Mouse (Mus musculus): ENCODE measurements around the gene Cyth1. TPM values are rescaled to one million over a fixed set of nuclear protein-coding genes. Genes with fewer than 3 reads are reported as not detected.

Gene Cyth1
- polyA plus RNA-seq, 1 experiment from 2014 or later, result 9.3 TPM

- ATAC-seq (replicated peaks; ENCODE audit: low FRiP score, low TSS enrichment, low read depth), result no peak
- Histone ChIP-seq H3K4me2 (ENCODE audit: low read length) (no peak overlapping the region), H3K36me3 (ENCODE audit: control insufficient read depth, insufficient read depth, low read length) (no peaks in the 10 kb centered on the region), H3K4me3 (ENCODE audit: low read depth, low read length) (no peak overlapping the region), H3K27me3 (replicated peaks; ENCODE audit: control insufficient read depth, insufficient read depth, low read length) (no peaks in the 10 kb centered on the region), H3K4me1 (replicated peaks; ENCODE audit: control insufficient read depth, insufficient read depth, low read length) (peaks cover 30% of the 10 kb centered on the region), H3K9ac (ENCODE audit: low read length) (no peak overlapping the region), H3K9me3 (ENCODE audit: control insufficient read depth, low read length) (no peaks in the 10 kb centered on the region), H3K27ac (ENCODE audit: low read depth) (no peak overlapping the region)
- WGBS, result 79% methylated on average over 6 of the region's 6 CpGs
- DNase-seq (ENCODE audit: low spot score), result no peak
Measured at GRCm38 (mm10) chr11:118234500-118234899, 13.9 kb downstream of the Cyth1 start.

GRCm38 (mm10) chr11:118233924-118234323 lies 14.5 kb downstream of the Cyth1 start:
- Histone ChIP-seq H3K36me3 (ENCODE audit: control insufficient read depth, insufficient read depth, low read length) (no peaks in the 10 kb centered on the region), H3K9ac (ENCODE audit: low read length) (no peak overlapping the region), H3K4me2 (ENCODE audit: low read length) (no peak overlapping the region), H3K27me3 (replicated peaks; ENCODE audit: control insufficient read depth, insufficient read depth, low read length) (no peaks in the 10 kb centered on the region), H3K4me3 (ENCODE audit: low read depth, low read length) (no peak overlapping the region), H3K4me1 (replicated peaks; ENCODE audit: control insufficient read depth, insufficient read depth, low read length) (peaks cover 24% of the 10 kb centered on the region), H3K27ac (ENCODE audit: low read depth) (no peak overlapping the region), H3K9me3 (ENCODE audit: control insufficient read depth, low read length) (no peaks in the 10 kb centered on the region)
- ATAC-seq (replicated peaks; ENCODE audit: low FRiP score, low TSS enrichment, low read depth) (no peak), DNase-seq (ENCODE audit: low spot score) (no peak)
- 50% methylated on average over 3 of the region's 3 CpGs for WGBS

- no peaks in the 10 kb centered on the region for H3K27me3 ChIP-seq (replicated peaks; ENCODE audit: control insufficient read depth, insufficient read depth, low read length)
- H3K27ac ChIP-seq (ENCODE audit: low read depth), result no peak overlapping the region
- DNase-seq (ENCODE audit: low spot score) (no peak), ATAC-seq (replicated peaks; ENCODE audit: low FRiP score, low TSS enrichment, low read depth) (no peak)
- no peaks in the 10 kb centered on the region for H3K36me3 ChIP-seq (ENCODE audit: control insufficient read depth, insufficient read depth, low read length)
- WGBS, result 48% methylated on average over 7 of the region's 7 CpGs
- H3K4me2 ChIP-seq (ENCODE audit: low read length), result no peak overlapping the region
- H3K4me1 ChIP-seq (replicated peaks; ENCODE audit: control insufficient read depth, insufficient read depth, low read length), result peaks cover 19% of the 10 kb centered on the region
- no peaks in the 10 kb centered on the region for H3K9me3 ChIP-seq (ENCODE audit: control insufficient read depth, low read length)
- no peak overlapping the region for H3K4me3 ChIP-seq (ENCODE audit: low read depth, low read length)
- no peak overlapping the region for H3K9ac ChIP-seq (ENCODE audit: low read length)
Measured at GRCm38 (mm10) chr11:118232314-118232831, 16.0 kb downstream of the Cyth1 start.

GRCm38 (mm10) chr11:118229941-118230340 lies 18.5 kb downstream of the Cyth1 start:
- WGBS, result 93% methylated on average over 5 of the region's 5 CpGs
- Histone ChIP-seq H3K9me3 (ENCODE audit: control insufficient read depth, low read length) (no peaks in the 10 kb centered on the region), H3K9ac (ENCODE audit: low read length) (no peak overlapping the region), H3K4me2 (ENCODE audit: low read length) (no peak overlapping the region), H3K36me3 (ENCODE audit: control insufficient read depth, insufficient read depth, low read length) (no peaks in the 10 kb centered on the region), H3K27me3 (replicated peaks; ENCODE audit: control insufficient read depth, insufficient read depth, low read length) (no peaks in the 10 kb centered on the region), H3K27ac (ENCODE audit: low read depth) (no peak overlapping the region), H3K4me3 (ENCODE audit: low read depth, low read length) (no peak overlapping the region), H3K4me1 (replicated peaks; ENCODE audit: control insufficient read depth, insufficient read depth, low read length) (0 out of 2 replicates have a peak, but pooled peaks cover 8% of the 10 kb centered on the region)
- ATAC-seq (replicated peaks; ENCODE audit: low FRiP score, low TSS enrichment, low read depth), result no peak
- no peak for DNase-seq (ENCODE audit: low spot score)

- ATAC-seq (replicated peaks; ENCODE audit: low FRiP score, low TSS enrichment, low read depth), result no peak
- Histone ChIP-seq H3K9me3 (ENCODE audit: control insufficient read depth, low read length) (no peaks in the 10 kb centered on the region), H3K4me2 (ENCODE audit: low read length) (no peak overlapping the region), H3K4me1 (replicated peaks; ENCODE audit: control insufficient read depth, insufficient read depth, low read length) (peaks cover 12% of the 10 kb centered on the region), H3K27ac (ENCODE audit: low read depth) (no peak overlapping the region), H3K9ac (ENCODE audit: low read length) (no peak overlapping the region), H3K4me3 (ENCODE audit: low read depth, low read length) (no peak overlapping the region), H3K27me3 (replicated peaks; ENCODE audit: control insufficient read depth, insufficient read depth, low read length) (no peaks in the 10 kb centered on the region), H3K36me3 (ENCODE audit: control insufficient read depth, insufficient read depth, low read length) (no peaks in the 10 kb centered on the region)
- no peak for DNase-seq (ENCODE audit: low spot score)
- WGBS, result 57% methylated on average over 7 of the region's 7 CpGs
Measured at GRCm38 (mm10) chr11:118227650-118228049, 20.7 kb downstream of the Cyth1 start.

GRCm38 (mm10) chr11:118226850-118227249 lies 21.5 kb downstream of the Cyth1 start:
- no peak for ATAC-seq (replicated peaks; ENCODE audit: low FRiP score, low TSS enrichment, low read depth)
- 65% methylated on average over 7 of the region's 7 CpGs for WGBS

GRCm38 (mm10) chr11:118225862-118226261 lies 22.5 kb downstream of the Cyth1 start:
- no peaks in the 10 kb centered on the region for H3K9me3 ChIP-seq (ENCODE audit: control insufficient read depth, low read length)
- H3K4me3 ChIP-seq (ENCODE audit: low read depth, low read length), result no peak overlapping the region
- H3K36me3 ChIP-seq (ENCODE audit: control insufficient read depth, insufficient read depth, low read length), result no peaks in the 10 kb centered on the region
- no peak overlapping the region for H3K27ac ChIP-seq (ENCODE audit: low read depth)
- no peak for ATAC-seq (replicated peaks; ENCODE audit: low FRiP score, low TSS enrichment, low read depth)
- no peak for DNase-seq (ENCODE audit: low spot score)
- no peak overlapping the region for H3K9ac ChIP-seq (ENCODE audit: low read length)
- H3K4me2 ChIP-seq (ENCODE audit: low read length), result no peak overlapping the region
- whole genome bisulfite sequencing, result 75% methylated on average over 1 of the region's 1 CpGs
- H3K27me3 ChIP-seq (replicated peaks; ENCODE audit: control insufficient read depth, insufficient read depth, low read length), result no peaks in the 10 kb centered on the region
- peaks cover 11% of the 10 kb centered on the region for H3K4me1 ChIP-seq (replicated peaks; ENCODE audit: control insufficient read depth, insufficient read depth, low read length)

More at GRCm38 (mm10) chr11:118226850-118227249, 21.5 kb downstream of the Cyth1 start:
- peaks cover 11% of the 10 kb centered on the region for H3K4me1 ChIP-seq (replicated peaks; ENCODE audit: control insufficient read depth, insufficient read depth, low read length)
- no peaks in the 10 kb centered on the region for H3K9me3 ChIP-seq (ENCODE audit: control insufficient read depth, low read length)
- H3K36me3 ChIP-seq (ENCODE audit: control insufficient read depth, insufficient read depth, low read length), result no peaks in the 10 kb centered on the region
- no peak overlapping the region for H3K4me3 ChIP-seq (ENCODE audit: low read depth, low read length)
- no peak overlapping the region for H3K4me2 ChIP-seq (ENCODE audit: low read length)
- no peak for DNase-seq (ENCODE audit: low spot score)
- H3K27me3 ChIP-seq (replicated peaks; ENCODE audit: control insufficient read depth, insufficient read depth, low read length), result no peaks in the 10 kb centered on the region
- H3K27ac ChIP-seq (ENCODE audit: low read depth), result no peak overlapping the region
- H3K9ac ChIP-seq (ENCODE audit: low read length), result no peak overlapping the region

- Histone ChIP-seq H3K9ac (ENCODE audit: low read length) (no peak overlapping the region), H3K4me1 (replicated peaks; ENCODE audit: control insufficient read depth, insufficient read depth, low read length) (peaks cover 11% of the 10 kb centered on the region), H3K27me3 (replicated peaks; ENCODE audit: control insufficient read depth, insufficient read depth, low read length) (no peaks in the 10 kb centered on the region), H3K27ac (ENCODE audit: low read depth) (no peak overlapping the region), H3K9me3 (ENCODE audit: control insufficient read depth, low read length) (no peaks in the 10 kb centered on the region), H3K4me3 (ENCODE audit: low read depth, low read length) (no peak overlapping the region), H3K36me3 (ENCODE audit: control insufficient read depth, insufficient read depth, low read length) (no peaks in the 10 kb centered on the region), H3K4me2 (ENCODE audit: low read length) (no peak overlapping the region)
- DNase-seq (ENCODE audit: low spot score) (no peak), ATAC-seq (replicated peaks; ENCODE audit: low FRiP score, low TSS enrichment, low read depth) (no peak)
- 84% methylated on average over 12 of the region's 12 CpGs for WGBS
Measured at GRCm38 (mm10) chr11:118225056-118225836, 23.1 kb downstream of the Cyth1 start.

Data from intestine, embryonic 14.5 days (tissue).